Mouse (Mus musculus) brain, embryonic 14.5 days (tissue): ENCODE results near the gene Npas3.

Experiments
- CTCF ChIP-seq: fragments of 200-500 bp; IDR thresholded peaks from 2 replicates; pipeline ENCODE4 v1.5.1; 2012; ENCODE audit warnings: inconsistent platforms, mild to moderate bottlenecking, moderate library complexity, borderline replicate concordance; ENCODE audit not compliant: insufficient read depth, insufficient read length; ENCODE audit errors: extremely low read depth
- POLR2A ChIP-seq: fragments of 200-500 bp; IDR thresholded peaks from 2 replicates; pipeline ENCODE4 v1.6.1; 2012; ENCODE audit warnings: mild to moderate bottlenecking, inconsistent platforms, borderline replicate concordance; ENCODE audit not compliant: poor library complexity, insufficient read depth, insufficient read length, severe bottlenecking; ENCODE audit errors: extremely low read depth

DNA sequence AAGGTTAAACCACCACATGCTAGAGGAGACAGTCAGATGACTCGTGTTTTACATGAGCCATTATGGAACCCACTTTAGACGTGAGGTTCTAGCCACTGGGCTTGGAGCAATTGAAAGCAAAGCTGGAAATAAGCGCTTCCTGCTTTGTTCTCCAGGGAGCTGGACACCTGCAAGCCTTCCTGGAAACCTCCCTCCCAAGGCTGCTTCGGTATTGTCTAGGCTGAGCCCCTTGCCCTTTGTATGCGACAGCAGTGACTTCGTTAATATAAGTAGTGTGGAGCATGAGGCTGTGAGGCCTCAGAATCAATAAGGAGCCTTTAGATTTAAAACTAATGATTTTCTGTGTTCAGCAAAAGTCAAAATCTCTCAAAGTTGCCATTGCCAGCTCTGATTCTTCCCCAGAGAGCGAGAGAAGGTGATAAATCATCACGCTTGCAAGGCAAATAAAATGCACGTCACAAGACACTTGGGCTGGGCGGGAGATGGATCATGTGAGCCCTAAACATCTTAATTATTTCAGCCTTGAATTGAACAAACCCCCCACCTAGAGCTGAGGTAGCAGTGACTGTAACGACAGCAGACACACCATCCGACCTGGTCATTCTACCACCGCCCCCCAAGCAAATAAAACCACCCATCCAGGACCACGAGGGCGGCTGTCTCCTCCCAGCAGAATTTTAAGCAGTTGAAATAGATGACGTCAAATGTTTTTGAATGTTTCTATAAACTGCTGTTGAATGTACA lies 490.2 kb downstream of the Npas3 start:
- TF ChIP-seq POLR2A (no peak), CTCF (no peak)
